Mouse (Mus musculus) small intestine, adult 2 months (tissue): Measurements from ENCODE around the gene Nfkb1. TPM values are rescaled to one million over a fixed set of nuclear protein-coding genes. Genes with fewer than 3 reads are reported as not detected.

Experiments
- H3K27ac ChIP-seq: fragments of 200-500 bp; 2 replicates; pipeline ENCODE4 v1.5.1; 2012; ENCODE audit warnings: low read depth, low read length, control low read depth, inconsistent platforms; ENCODE audit not compliant: insufficient read depth
- H3K27me3 ChIP-seq: fragments of 200-500 bp; 2 replicates; pipeline ENCODE4 v1.6.1; 2012; ENCODE audit warnings: mild to moderate bottlenecking, moderate library complexity, low read length, inconsistent platforms; ENCODE audit not compliant: control insufficient read depth, insufficient read depth
- H3K36me3 ChIP-seq: fragments of 200-500 bp; 2 replicates; pipeline ENCODE4 v1.6.1; 2012; ENCODE audit warnings: mild to moderate bottlenecking, low read length, control low read depth, inconsistent platforms; ENCODE audit not compliant: control insufficient read depth, insufficient read depth
- H3K4me1 ChIP-seq: fragments of 200-500 bp; 2 replicates; pipeline ENCODE4 v1.6.1; 2012; ENCODE audit warnings: low read length, inconsistent platforms, mixed read lengths; ENCODE audit not compliant: control insufficient read depth, insufficient read depth, insufficient read length
- H3K4me3 ChIP-seq: fragments of 200-500 bp; 2 replicates; pipeline ENCODE4 v1.5.1; 2012; ENCODE audit warnings: low read depth, mild to moderate bottlenecking, control low read depth, inconsistent platforms, low read length, moderate library complexity
- CTCF ChIP-seq: fragments of 200-500 bp; IDR thresholded peaks from 2 replicates; pipeline ENCODE4 v1.5.1; 2012; ENCODE audit warnings: low read depth, mild to moderate bottlenecking, control low read depth, inconsistent platforms, low read length, moderate library complexity, mixed read lengths; ENCODE audit not compliant: insufficient replicate concordance, insufficient read length; ENCODE audit errors: extremely low read depth
- POLR2A ChIP-seq: fragments of 200-500 bp; IDR thresholded peaks from 2 replicates; pipeline ENCODE4 v1.6.1; 2012; ENCODE audit warnings: low read depth, mild to moderate bottlenecking, control low read depth, inconsistent platforms, low read length, moderate library complexity
- WGBS: fragments of 180-500 bp; shearing (Covaris S2); methylation state at CpG from one replicate; pipeline ENCODE4 v1.1.7; 2018; 5-methylcytosine and 5-hydroxymethylcytosine counted together
- polyA plus RNA-seq: library from polyadenylated mRNA; depleted of rRNA; stranded (reverse); fragments of >200 nt; gene quantifications from 2 replicates; pipeline ENCODE4 v1.2.3, GENCODE M21; 2012; rRNA removed

The Nfkb1 gene
- polyA plus RNA-seq, 1 experiment: 94.2 TPM

DNA sequence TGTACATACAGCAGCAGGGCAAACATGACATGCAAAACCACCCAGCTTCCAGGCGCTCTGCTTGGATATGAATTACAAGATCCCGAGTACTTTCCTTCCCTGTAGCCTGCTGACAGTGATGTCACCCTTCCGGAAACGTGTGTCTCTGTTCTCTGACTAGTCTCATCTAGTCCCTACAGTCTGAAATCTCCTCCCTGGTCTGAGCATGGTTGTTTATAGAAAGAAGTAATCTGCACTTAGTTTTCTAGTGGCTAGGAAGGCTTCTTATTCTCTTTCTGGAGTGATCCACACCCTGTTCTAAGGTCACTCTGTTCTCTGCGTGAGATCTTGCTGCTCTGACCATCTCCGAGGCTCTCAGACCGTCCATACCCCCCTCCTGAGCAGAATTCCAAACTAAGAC, 129.3 kb downstream of the Nfkb1 start:
- whole genome bisulfite sequencing: 78% methylated on average over 7 of the region's 7 CpGs
- TF ChIP-seq CTCF: no peak
- no peak for TF ChIP-seq POLR2A
- H3K27ac ChIP-seq: no peak overlapping the region
- H3K27me3 ChIP-seq: no peaks in the 10 kb centered on the region
- H3K4me1 ChIP-seq: no peaks in the 10 kb centered on the region
- H3K4me3 ChIP-seq: no peak overlapping the region
- H3K36me3 ChIP-seq: peaks cover 8% of the 10 kb centered on the region

DNA sequence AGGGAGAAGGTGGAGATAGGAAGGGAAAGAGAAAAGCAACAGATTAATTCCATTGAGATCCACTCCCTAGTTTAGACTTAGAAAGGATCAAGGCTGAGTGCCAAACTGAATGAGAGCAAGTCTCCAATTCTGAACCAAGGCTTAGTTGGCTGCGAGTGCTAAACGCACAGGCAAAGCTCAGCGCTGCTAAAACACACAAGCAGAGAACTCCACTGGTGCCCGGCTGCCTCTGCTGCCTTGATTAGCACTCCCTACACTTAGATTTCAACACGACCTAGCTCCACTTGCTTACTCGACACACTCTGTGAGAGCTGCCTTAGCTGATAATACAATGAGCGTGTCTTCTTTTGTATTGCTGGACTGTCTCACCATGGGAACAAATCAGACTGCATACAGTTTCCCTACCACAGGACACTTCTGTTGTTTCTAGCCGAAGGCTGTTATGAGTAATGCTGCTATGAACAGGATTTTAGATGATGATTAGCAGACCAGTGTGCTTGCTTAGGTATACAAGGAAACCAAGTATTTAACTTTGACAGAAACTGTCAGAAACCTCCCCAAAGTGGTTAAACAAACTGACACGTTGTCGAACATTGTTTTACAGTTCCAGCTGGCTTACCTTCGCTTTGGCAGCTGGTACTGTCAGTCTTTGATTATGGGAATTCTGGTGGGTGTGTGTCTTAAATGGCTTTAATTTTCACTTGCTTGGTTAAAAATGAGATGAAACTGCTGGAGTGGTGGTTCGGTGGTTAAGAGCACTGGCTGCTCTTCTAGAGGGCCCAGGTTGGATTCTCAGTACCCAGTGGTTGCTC, 134.3 kb downstream of the Nfkb1 start:
- H3K27ac ChIP-seq: no peak overlapping the region
- H3K4me3 ChIP-seq: no peak overlapping the region
- no peak for TF ChIP-seq CTCF
- TF ChIP-seq POLR2A: no peak
- 92% methylated on average over 12 of the region's 12 CpGs for WGBS
- no peaks in the 10 kb centered on the region for H3K4me1 ChIP-seq
- peaks cover 12% of the 10 kb centered on the region for H3K36me3 ChIP-seq
- H3K27me3 ChIP-seq: no peaks in the 10 kb centered on the region; the same call in 1 of the 2 replicates

DNA sequence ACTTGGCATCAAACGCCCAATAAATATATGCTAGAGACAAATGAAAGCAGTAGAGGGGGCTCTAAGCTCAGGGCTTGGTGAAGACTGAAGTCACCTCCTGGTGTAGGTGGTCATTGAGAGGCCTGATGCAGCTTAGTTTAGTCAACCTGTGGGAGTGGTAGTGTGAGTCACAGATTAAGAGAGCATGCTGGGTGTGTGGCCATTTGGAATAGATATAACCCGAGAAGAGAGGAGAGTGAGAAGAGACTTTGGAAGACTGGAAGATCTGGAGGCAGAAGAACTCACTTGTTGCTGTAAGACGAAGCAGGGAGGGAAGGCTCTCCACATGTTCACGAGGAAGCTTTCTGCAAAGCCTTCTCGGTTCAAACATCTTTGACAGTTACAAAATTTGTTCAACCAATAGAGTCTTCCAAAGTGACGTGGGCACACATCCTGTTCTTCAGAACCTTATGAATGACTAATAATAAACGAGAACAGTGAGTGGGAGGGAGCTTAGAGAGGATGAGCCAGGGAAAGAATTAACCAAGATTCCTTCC, 135.2 kb downstream of the Nfkb1 start:
- Histone ChIP-seq H3K4me3 (no peak overlapping the region), H3K36me3 (peaks cover 15% of the 10 kb centered on the region), H3K4me1 (no peaks in the 10 kb centered on the region), H3K27ac (no peak overlapping the region), H3K27me3 (no peaks in the 10 kb centered on the region; the same call in 1 of the 2 replicates)
- TF ChIP-seq POLR2A (no peak), CTCF (no peak)
- WGBS: 77% methylated on average over 7 of the region's 7 CpGs

DNA sequence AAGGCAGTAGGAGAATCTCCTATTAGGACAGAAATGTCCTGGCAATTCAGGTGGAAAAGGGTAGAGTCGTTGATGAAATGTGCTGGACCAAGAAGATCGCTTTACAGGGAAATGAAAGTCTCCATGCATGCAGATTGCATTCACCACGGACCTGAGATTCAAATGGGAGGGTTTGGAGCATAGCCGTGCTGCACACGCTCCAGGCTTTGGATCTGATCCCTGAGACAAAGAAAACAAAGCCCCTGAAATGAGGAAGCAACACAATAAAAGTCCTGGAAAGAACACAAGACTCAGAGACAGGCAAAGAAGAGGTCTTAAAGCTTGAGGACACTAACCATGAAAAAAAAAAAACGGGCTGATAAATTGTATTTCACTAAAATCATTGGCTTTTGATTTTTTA, 136.2 kb downstream of the Nfkb1 start:
- Histone ChIP-seq H3K4me3 (no peak overlapping the region), H3K36me3 (peaks cover 18% of the 10 kb centered on the region), H3K27ac (no peak overlapping the region), H3K4me1 (no peaks in the 10 kb centered on the region), H3K27me3 (no peaks in the 10 kb centered on the region; the same call in 1 of the 2 replicates)
- TF ChIP-seq CTCF (no peak), POLR2A (no peak)
- WGBS: 84% methylated on average over 6 of the region's 6 CpGs

DNA sequence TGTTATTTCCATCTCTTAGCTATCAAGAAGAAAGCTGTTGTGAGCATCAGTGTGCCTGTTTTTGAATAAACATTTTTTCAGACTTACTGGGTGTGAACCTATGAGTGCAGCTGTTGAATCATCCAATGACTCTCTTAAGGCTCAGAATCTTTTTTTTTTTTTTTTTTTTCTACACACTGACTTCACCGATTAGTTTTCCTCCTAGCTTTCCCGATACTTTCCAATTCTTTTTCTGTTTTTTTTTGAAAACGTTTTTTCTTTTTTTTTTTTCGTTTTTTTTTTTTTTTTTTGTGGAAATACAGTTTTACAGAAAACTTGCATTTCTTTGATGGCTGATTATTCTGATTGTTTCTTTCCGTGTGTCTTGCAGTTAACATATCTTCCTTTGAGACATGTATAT, 138.5 kb downstream of the Nfkb1 start:
- H3K27me3 ChIP-seq: no peaks in the 10 kb centered on the region; the same call in 1 of the 2 replicates
- no peaks in the 10 kb centered on the region for H3K4me1 ChIP-seq
- H3K4me3 ChIP-seq: no peak overlapping the region
- 82% methylated on average over 5 of the region's 5 CpGs for WGBS
- H3K27ac ChIP-seq: no peak overlapping the region
- TF ChIP-seq POLR2A: no peak
- no peak for TF ChIP-seq CTCF
- H3K36me3 ChIP-seq: peaks cover 19% of the 10 kb centered on the region

DNA sequence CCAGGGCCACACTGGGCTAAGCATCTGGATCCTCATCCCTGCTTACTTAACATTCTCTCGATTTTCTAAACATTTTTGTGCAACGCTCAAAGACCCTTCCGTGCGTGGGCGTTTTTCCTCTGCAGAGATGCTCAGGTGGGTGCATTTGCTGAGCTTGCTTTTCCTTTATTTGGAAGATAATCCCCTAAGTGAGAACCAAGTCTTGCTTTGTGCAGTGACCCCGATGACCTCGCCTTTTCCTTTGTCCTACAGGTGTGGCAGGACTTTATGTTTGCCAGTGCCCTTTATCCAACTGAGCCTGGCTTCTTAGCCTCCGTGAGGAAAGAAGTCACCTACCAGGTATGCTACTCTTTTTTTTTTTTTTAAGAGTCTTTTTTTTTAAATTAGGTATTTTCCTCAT, 144.0 kb downstream of the Nfkb1 start:
- TF ChIP-seq POLR2A (no peak), CTCF (no peak)
- Histone ChIP-seq H3K27me3 (no peaks in the 10 kb centered on the region), H3K4me1 (no peaks in the 10 kb centered on the region), H3K36me3 (peaks cover 16% of the 10 kb centered on the region), H3K4me3 (no peak overlapping the region), H3K27ac (no peak overlapping the region)
- 87% methylated on average over 8 of the region's 8 CpGs for WGBS

DNA sequence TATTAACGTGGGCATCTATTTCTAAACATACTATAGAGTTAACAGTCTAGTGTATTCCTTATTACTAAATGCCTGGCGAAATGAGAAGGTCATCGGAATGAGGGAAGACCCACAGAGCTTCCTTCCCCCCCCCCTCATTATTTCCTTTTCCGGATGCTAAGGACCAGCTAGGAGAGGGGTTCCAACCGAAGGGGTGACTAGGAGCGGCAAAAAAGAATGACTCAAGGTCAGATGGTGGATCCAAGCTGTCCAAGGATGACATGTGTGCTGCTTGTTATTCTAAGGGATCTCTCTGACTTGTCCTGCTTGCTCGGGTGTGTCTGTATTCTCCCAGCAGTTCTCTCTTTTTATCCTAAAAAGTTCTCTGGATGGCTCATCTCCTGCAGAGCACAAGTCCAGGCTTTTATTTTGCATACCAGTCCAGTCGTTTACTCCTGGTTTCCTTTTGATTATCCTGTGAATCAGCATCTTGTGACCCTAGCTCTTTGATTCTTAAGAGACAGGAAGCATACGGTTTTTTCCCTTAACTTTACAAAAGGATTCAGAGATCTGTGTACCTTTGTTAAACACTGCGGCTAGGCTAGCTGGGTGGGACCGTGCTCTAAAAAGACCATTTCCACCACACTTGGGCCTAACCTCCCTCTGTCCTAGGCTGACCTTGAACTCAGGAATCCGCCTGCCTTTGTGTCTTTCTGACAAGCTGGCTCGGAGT, 145.0 kb downstream of the Nfkb1 start:
- WGBS: 78% methylated on average over 13 of the region's 13 CpGs
- Histone ChIP-seq H3K4me3 (no peak overlapping the region), H3K4me1 (no peaks in the 10 kb centered on the region), H3K27ac (no peak overlapping the region), H3K27me3 (no peaks in the 10 kb centered on the region), H3K36me3 (peaks cover 14% of the 10 kb centered on the region)
- TF ChIP-seq CTCF (no peak), POLR2A (no peak)

Other genes with a start within 250 kb of the Nfkb1 start
- 2.0 and 2.6 TPM in 2 replicates for gene Manba, start 205.9 kb downstream of the Nfkb1 start, polyA plus RNA-seq
- 2.8 and 3.3 TPM in 2 replicates for gene Slc39a8, start 133.7 kb upstream of the Nfkb1 start, polyA plus RNA-seq